Mouse (Mus musculus) MEL (cell line): ENCODE data around the gene Ndrg2. TPM values are rescaled to one million over a fixed set of nuclear protein-coding genes. Genes with fewer than 3 reads are reported as not detected.

Experiments
- DNase-seq: peaks from one replicate; pipeline ENCODE4 v3.0.0; 2011; ENCODE audit warnings: low read depth, low spot score
- H3K27ac ChIP-seq: 2 replicates; pipeline ENCODE4 v1.5.1; 2012; ENCODE audit warnings: low read depth, mild to moderate bottlenecking, control low read depth, low read length, moderate library complexity; ENCODE audit not compliant: control insufficient read depth
- H3K27me3 ChIP-seq, 2 experiments: fragments of 150-350 bp in 1 of 2; sonication (generic) in 1 of 2; 2 replicates each; pipeline ENCODE4 v1.6.1; 2012; ENCODE audit warnings: low read length in 2 of 2, mild to moderate bottlenecking in 2 of 2, improper control_type of control experiment in 1 of 2, moderate library complexity in 1 of 2; ENCODE audit not compliant: insufficient read depth in 2 of 2, control insufficient read depth in 1 of 2
- H3K36me3 ChIP-seq, 2 experiments: 2 replicates each; pipeline ENCODE4 v1.6.1; 2012 to 2014; ENCODE audit warnings: low read length in 2 of 2, improper control_type of control experiment in 1 of 2, inconsistent platforms in 1 of 2, mild to moderate bottlenecking in 1 of 2; ENCODE audit not compliant: insufficient read depth in 2 of 2, control insufficient read depth in 1 of 2
- H3K4me1 ChIP-seq, 2 experiments: fragments of 150-350 bp in 1 of 2; sonication (generic) in 1 of 2; 2 replicates each; pipeline ENCODE4 v1.6.1; 2012; ENCODE audit warnings: low read length in 2 of 2, improper control_type of control experiment in 1 of 2, mild to moderate bottlenecking in 1 of 2; ENCODE audit not compliant: insufficient read depth in 2 of 2, control insufficient read depth in 1 of 2
- H3K4me3 ChIP-seq, 2 experiments: fragments of 150-350 bp in 1 of 2; sonication (generic) in 1 of 2; 2 replicates each; pipeline ENCODE4 v1.5.1; 2012; ENCODE audit warnings: low read depth in 2 of 2, low read length in 2 of 2, mild to moderate bottlenecking in 2 of 2, moderate library complexity in 2 of 2, control low read depth in 1 of 2, improper control_type of control experiment in 1 of 2; ENCODE audit not compliant: control insufficient read depth in 1 of 2, insufficient read depth in 1 of 2
- H3K79me2 ChIP-seq: 2 replicates; pipeline ENCODE4 v1.6.1; 2012; ENCODE audit warnings: mild to moderate bottlenecking, low read length, moderate library complexity; ENCODE audit not compliant: control insufficient read depth, poor library complexity, insufficient read depth
- H3K9ac ChIP-seq: 2 replicates; pipeline ENCODE4 v1.6.1; 2012; ENCODE audit warnings: low read depth, mild to moderate bottlenecking, control low read depth, low read length, moderate library complexity; ENCODE audit not compliant: control insufficient read depth, poor library complexity, severe bottlenecking
- H3K9me3 ChIP-seq: fragments of 150-350 bp; sonication (generic); replicated peaks from 2 replicates; pipeline ENCODE4 v1.6.1; 2012; ENCODE audit warnings: mild to moderate bottlenecking, low read length, improper control_type of control experiment, moderate library complexity; ENCODE audit not compliant: insufficient read depth
- BHLHE40 ChIP-seq: IDR thresholded peaks from 2 replicates; pipeline ENCODE4 v1.6.1; 2012; ENCODE audit warnings: low read depth, mild to moderate bottlenecking, inconsistent platforms, low read length, improper control_type of control experiment, borderline replicate concordance
- CHD2 ChIP-seq: IDR thresholded peaks from 2 replicates; pipeline ENCODE4 v1.6.1; 2011; ENCODE audit warnings: low read length, improper control_type of control experiment
- CTCF ChIP-seq, 3 experiments: IDR thresholded peaks in 2 of 3; conservative IDR thresholded peaks in 1 of 3; 2 replicates each; pipeline ENCODE4 v1.5.1; 2011 to 2012; ENCODE audit warnings: low read length in 3 of 3, low read depth in 2 of 3, mild to moderate bottlenecking in 2 of 3, improper control_type of control experiment in 1 of 3, inconsistent platforms in 1 of 3, mixed read lengths in 1 of 3, moderate library complexity in 1 of 3; ENCODE audit not compliant: control insufficient read depth in 1 of 3, insufficient read depth in 1 of 3, poor library complexity in 1 of 3, severe bottlenecking in 1 of 3
- E2F4 ChIP-seq: IDR thresholded peaks from 2 replicates; pipeline ENCODE4 v1.6.1; 2011; ENCODE audit warnings: low read depth, low read length, improper control_type of control experiment, borderline replicate concordance
- ELF1 ChIP-seq: IDR thresholded peaks from 2 replicates; pipeline ENCODE4 v1.6.1; 2014; ENCODE audit warnings: low read depth, mild to moderate bottlenecking, inconsistent platforms, low read length, improper control_type of control experiment, moderate library complexity
- ETS1 ChIP-seq: IDR thresholded peaks from 2 replicates; pipeline ENCODE4 v1.6.1; 2012; ENCODE audit warnings: low read depth, mild to moderate bottlenecking, inconsistent platforms, low read length, improper control_type of control experiment, moderate library complexity
- GATA1 ChIP-seq: IDR thresholded peaks from 2 replicates; pipeline ENCODE4 v1.6.1; 2011; ENCODE audit warnings: low read depth, low read length, improper control_type of control experiment
- HCFC1 ChIP-seq: IDR thresholded peaks from 2 replicates; pipeline ENCODE4 v1.6.1; 2012; ENCODE audit warnings: low read depth, mild to moderate bottlenecking, inconsistent platforms, low read length, improper control_type of control experiment, moderate library complexity
- JUND ChIP-seq: IDR thresholded peaks from 2 replicates; pipeline ENCODE4 v1.6.1; 2011; ENCODE audit warnings: low read depth, mild to moderate bottlenecking, improper control_type of control experiment, low read length
- MAFK ChIP-seq: IDR thresholded peaks from 2 replicates; pipeline ENCODE4 v1.6.1; 2011; ENCODE audit warnings: low read depth, mild to moderate bottlenecking, low read length, improper control_type of control experiment, borderline replicate concordance
- MAZ ChIP-seq: IDR thresholded peaks from 2 replicates; pipeline ENCODE4 v1.6.1; 2012; ENCODE audit warnings: low read depth, mild to moderate bottlenecking, inconsistent platforms, low read length, improper control_type of control experiment
- MEF2A ChIP-seq: IDR thresholded peaks from 2 replicates; pipeline ENCODE4 v1.6.1; 2014; ENCODE audit warnings: low read depth, mild to moderate bottlenecking, inconsistent platforms, low read length, improper control_type of control experiment; ENCODE audit not compliant: poor library complexity, insufficient replicate concordance, severe bottlenecking; ENCODE audit errors: extremely low read depth
- MXI1 ChIP-seq: IDR thresholded peaks from 2 replicates; pipeline ENCODE4 v1.6.1; 2011; ENCODE audit warnings: mild to moderate bottlenecking, low read depth, low read length, improper control_type of control experiment
- MYB ChIP-seq: IDR thresholded peaks from 2 replicates; pipeline ENCODE4 v1.6.1; 2011; ENCODE audit warnings: mild to moderate bottlenecking, low read depth, low read length, improper control_type of control experiment
- MYC ChIP-seq: IDR thresholded peaks from 2 replicates; pipeline ENCODE4 v1.6.1; 2011; ENCODE audit warnings: low read depth, mild to moderate bottlenecking, low read length, improper control_type of control experiment, moderate library complexity
- NELFE ChIP-seq: IDR thresholded peaks from 2 replicates; pipeline ENCODE4 v1.6.1; 2011; ENCODE audit warnings: low read depth, low read length, improper control_type of control experiment
- NRF1 ChIP-seq: IDR thresholded peaks from 2 replicates; pipeline ENCODE4 v1.6.1; 2014; ENCODE audit warnings: low read depth, mild to moderate bottlenecking, inconsistent platforms, low read length, improper control_type of control experiment, moderate library complexity; ENCODE audit not compliant: poor library complexity, insufficient read depth, severe bottlenecking
- POLR2A ChIP-seq, 2 experiments: IDR thresholded peaks; 2 replicates each; pipeline ENCODE4 v1.6.1; 2011 to 2012; ENCODE audit warnings: low read length in 2 of 2, mild to moderate bottlenecking in 2 of 2, control low read depth in 1 of 2, improper control_type of control experiment in 1 of 2, low read depth in 1 of 2, moderate library complexity in 1 of 2; ENCODE audit not compliant: control insufficient read depth in 1 of 2, insufficient read depth in 1 of 2, poor library complexity in 1 of 2
- POLR2AphosphoS5 ChIP-seq: IDR thresholded peaks from 2 replicates; pipeline ENCODE4 v1.6.1; 2012; ENCODE audit warnings: low read depth, borderline replicate concordance, mild to moderate bottlenecking, inconsistent platforms, low read length, moderate library complexity, mixed read lengths
- RAD21 ChIP-seq: IDR thresholded peaks from 2 replicates; pipeline ENCODE4 v1.6.1; 2011; ENCODE audit warnings: mild to moderate bottlenecking, low read depth, low read length, improper control_type of control experiment
- TAL1 ChIP-seq: IDR thresholded peaks from 2 replicates; pipeline ENCODE4 v1.6.1; 2012; ENCODE audit warnings: mild to moderate bottlenecking, inconsistent platforms, low read length, moderate library complexity, mixed read lengths
- TBP ChIP-seq: IDR thresholded peaks from 2 replicates; pipeline ENCODE4 v1.8.0; 2011; ENCODE audit warnings: low read depth, low read length, improper control_type of control experiment
- TCF12 ChIP-seq: IDR thresholded peaks from 2 replicates; pipeline ENCODE4 v1.6.1; 2014; ENCODE audit warnings: low read depth, mild to moderate bottlenecking, inconsistent platforms, low read length, improper control_type of control experiment, moderate library complexity
- UBTF ChIP-seq: IDR thresholded peaks from 2 replicates; pipeline ENCODE4 v1.6.1; 2012; ENCODE audit warnings: low read depth, mild to moderate bottlenecking, inconsistent platforms, low read length, improper control_type of control experiment, moderate library complexity, borderline replicate concordance; ENCODE audit not compliant: insufficient read depth
- USF2 ChIP-seq, 2 experiments: IDR thresholded peaks; 2 replicates each; pipeline ENCODE4 v1.6.1; 2011 to 2012; ENCODE audit warnings: improper control_type of control experiment in 2 of 2, low read length in 2 of 2, borderline replicate concordance in 1 of 2, inconsistent platforms in 1 of 2, low read depth in 1 of 2, mild to moderate bottlenecking in 1 of 2; ENCODE audit not compliant: insufficient read depth in 1 of 2
- ZC3H11A ChIP-seq: IDR thresholded peaks from 2 replicates; pipeline ENCODE4 v1.6.1; 2012; ENCODE audit warnings: low read depth, mild to moderate bottlenecking, inconsistent platforms, low read length, improper control_type of control experiment
- ZKSCAN1 ChIP-seq: IDR thresholded peaks from 2 replicates; pipeline ENCODE4 v1.6.1; 2012; ENCODE audit warnings: low read depth, mild to moderate bottlenecking, inconsistent platforms, low read length, improper control_type of control experiment, moderate library complexity
- ZMIZ1 ChIP-seq: IDR thresholded peaks from 2 replicates; pipeline ENCODE4 v1.6.1; 2012; ENCODE audit warnings: low read depth, mild to moderate bottlenecking, inconsistent platforms, low read length, improper control_type of control experiment, moderate library complexity
- ZNF384 ChIP-seq: IDR thresholded peaks from 2 replicates; pipeline ENCODE4 v1.6.1; 2012; ENCODE audit warnings: low read depth, mild to moderate bottlenecking, inconsistent platforms, low read length, improper control_type of control experiment
- polyA plus RNA-seq, 2 experiments: library from polyadenylated mRNA; stranded (reverse) in 1 of 2; unstranded in 1 of 2; fragments of >175 nt in 1 of 2; fragments of >200 nt in 1 of 2; gene quantifications; 2 replicates each; pipeline versions ENCODE4 v1.2.1 to v1.2.4; 2012; ENCODE audit warnings: low replicate concordance in 2 of 2, low read depth in 1 of 2; ENCODE audit not compliant: insufficient read length in 2 of 2, insufficient read depth in 1 of 2, missing spikeins in 1 of 2
- total RNA-seq: library from RNA; depleted of rRNA; stranded (reverse); fragments of 300-350 nt; gene quantifications from 2 replicates; pipeline ENCODE4 v1.2.3, GENCODE M21; 2012

Gene Ndrg2
- total and polyA plus RNA-seq, 3 experiments: 11.2 to 48.6 TPM; not detected in 1

DNA sequence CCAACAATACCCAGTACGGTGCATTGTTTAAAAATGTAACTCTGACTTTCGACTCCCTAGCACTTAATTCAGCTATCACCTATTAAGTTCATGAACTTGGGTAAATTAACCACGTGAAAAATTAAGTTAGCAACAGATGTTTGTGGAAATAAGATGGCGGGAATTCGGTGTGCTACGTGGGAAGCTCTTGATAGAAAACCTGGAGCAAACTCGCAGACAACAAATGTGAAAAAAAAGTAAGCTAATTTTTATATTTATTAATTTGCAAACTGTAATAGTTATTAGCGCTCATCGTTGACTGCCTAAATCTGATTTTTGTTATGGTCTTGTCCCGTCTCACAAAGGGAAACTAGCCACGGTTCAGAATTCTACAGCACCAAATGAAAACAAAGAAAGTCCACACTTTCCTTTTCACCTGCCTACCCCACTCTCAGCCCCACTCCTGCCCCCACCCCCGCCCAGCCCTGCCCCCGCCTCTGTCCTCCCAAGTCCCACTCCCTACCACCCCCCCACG, 29.9 kb downstream of the Ndrg2 start:
- TF ChIP-seq ZNF384 (0 out of 2 replicates have a peak, but pooled peaks have one; percentile 5), JUND (no peak), TBP (no peak), ELF1 (no peak)
- Histone ChIP-seq H3K27ac (no peak overlapping the region), H3K4me1 (peaks cover 0 to 4% of the 10 kb centered on the region in 2 experiments; a peak in 2 of 4 replicates), H3K36me3 (peaks cover 0 to 9% of the 10 kb centered on the region in 2 experiments; a peak in 2 of 4 replicates), H3K27me3 (no peaks in the 10 kb centered on the region), H3K79me2 (peaks cover 3% of the 10 kb centered on the region), H3K9me3 (no peaks in the 10 kb centered on the region), H3K4me3 (peak overlapping the region; percentile 37 to 86), H3K9ac (peak overlapping the region; percentile 31; the same call in 1 of the 2 replicates)
- peak; percentile 56 for DNase-seq

DNA sequence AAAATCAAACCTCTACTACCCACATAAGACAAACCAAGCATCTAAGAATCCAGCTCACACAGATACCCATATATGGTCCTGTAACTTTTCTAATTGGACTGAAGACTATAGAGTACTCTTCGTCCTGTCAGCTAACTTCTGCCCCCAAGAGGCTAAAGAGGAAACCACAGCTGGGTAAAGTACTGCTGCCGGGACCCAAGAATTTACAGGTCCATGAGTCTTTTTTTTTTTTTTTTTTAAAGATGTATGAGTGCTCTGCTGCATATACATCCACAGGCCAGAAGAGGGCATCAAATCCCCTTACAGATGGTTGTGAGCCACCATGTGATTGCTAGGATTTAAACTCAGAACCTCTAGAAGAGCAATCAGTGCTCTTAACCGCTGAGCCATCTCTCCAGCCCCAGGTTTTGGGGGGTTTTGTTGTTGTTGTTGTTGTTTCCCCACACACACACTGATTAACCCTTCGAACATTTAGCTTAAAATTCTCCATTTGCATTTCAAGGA, 30.4 kb downstream of the Ndrg2 start:
- Histone ChIP-seq H3K36me3 (peaks cover 0 to 9% of the 10 kb centered on the region in 2 experiments; a peak in 2 of 4 replicates), H3K27ac (no peak overlapping the region), H3K4me3 (peak overlapping the region; percentile 21 to 86; a peak in 3 of 4 replicates), H3K79me2 (peaks cover 3% of the 10 kb centered on the region), H3K27me3 (no peaks in the 10 kb centered on the region), H3K9me3 (no peaks in the 10 kb centered on the region), H3K4me1 (peaks cover 0 to 4% of the 10 kb centered on the region in 2 experiments; a peak in 2 of 4 replicates), H3K9ac (no peak overlapping the region)
- DNase-seq: peak; percentile 85
- TF ChIP-seq JUND: no peak
- TF ChIP-seq NRF1: no peak
- no peak for TF ChIP-seq ELF1
- peak; percentile 59; the same call in 1 of the 2 replicates for TF ChIP-seq MXI1
- TF ChIP-seq HCFC1: peak; percentile 25; the same call in 1 of the 2 replicates
- no peak for TF ChIP-seq TBP
- no peak for TF ChIP-seq USF2 (IDR thresholded peaks at IDR 0.05; ENCODE audit: borderline replicate concordance in 1 of 2, insufficient read depth in 1 of 2, low read depth in 1 of 2, low read length in 2 of 2)
- no peak for TF ChIP-seq E2F4
- TF ChIP-seq ZC3H11A: no peak
- peak; percentile 51 for TF ChIP-seq RAD21
- no peak for TF ChIP-seq MEF2A
- no peak for TF ChIP-seq NELFE
- TF ChIP-seq BHLHE40: no peak
- no peak for TF ChIP-seq MAZ
- no peak for TF ChIP-seq TAL1
- no peak for TF ChIP-seq CHD2
- no peak for TF ChIP-seq ZKSCAN1
- TF ChIP-seq GATA1: no peak
- TF ChIP-seq ZMIZ1: no peak
- TF ChIP-seq TCF12: 0 out of 2 replicates have a peak, but pooled peaks have one; percentile 9
- TF ChIP-seq UBTF: no peak
- TF ChIP-seq MAFK: no peak
- no peak for TF ChIP-seq POLR2AphosphoS5
- TF ChIP-seq CTCF (IDR thresholded peaks at IDR 0.05 in 2 of 3, conservative IDR thresholded peaks at IDR 0.05 in 1 of 3; ENCODE audit: control insufficient read depth in 1 of 3, insufficient read depth in 1 of 3, low read depth in 2 of 3, low read length in 3 of 3, poor library complexity in 1 of 3, severe bottlenecking in 1 of 3): peak; percentile 18 to 73 (median 40); a peak in 5 of 6 replicates
- TF ChIP-seq MYB: no peak
- TF ChIP-seq ETS1: peak; percentile 29; the same call in 1 of the 2 replicates
- 0 out of 2 replicates have a peak, but pooled peaks have one; percentile 60 for TF ChIP-seq MYC
- TF ChIP-seq POLR2A (IDR thresholded peaks at IDR 0.05; ENCODE audit: control insufficient read depth in 1 of 2, insufficient read depth in 1 of 2, low read depth in 1 of 2, low read length in 2 of 2, poor library complexity in 1 of 2): no peak
